Mouse (Mus musculus): Measurements from ENCODE around the gene Gm42791. TPM values are rescaled to one million over a fixed set of nuclear protein-coding genes. Genes with fewer than 3 reads are reported as not detected.
A peak's percentile ranks its signal among the peaks of the same experiment; 100 is the strongest.

Gm42791 gene
- total RNA-seq, 4 experiments from 2014 or later, result 3.2 to 7.7 (median 7.3) TPM

- no peak for DNase-seq (ENCODE audit: low spot score)
These were observed 70.9 kb downstream of the Gm42791 start for GRCm38 (mm10) chr5:148924051-148924450.

DNA sequence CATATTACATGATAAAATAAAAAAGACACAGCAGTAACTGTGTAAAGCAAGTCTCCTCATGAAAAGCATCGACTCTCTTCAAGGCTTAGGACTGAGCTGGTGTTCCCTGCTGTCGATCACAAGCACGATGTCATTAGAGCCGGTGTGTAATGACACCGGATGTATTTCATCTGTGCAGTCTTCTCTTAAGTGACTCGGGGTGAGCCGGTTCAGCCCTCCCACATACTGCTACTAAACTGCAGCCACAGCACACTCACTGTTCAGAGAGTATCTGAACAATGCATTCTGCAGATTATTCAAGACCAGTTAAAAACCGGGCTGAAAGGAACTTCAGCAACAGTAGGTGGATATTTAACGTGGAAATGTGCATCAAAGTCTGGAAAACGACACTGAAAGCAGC, 71.5 kb downstream of the Gm42791 start:
- no peak for DNase-seq (ENCODE audit: low spot score)

DNA sequence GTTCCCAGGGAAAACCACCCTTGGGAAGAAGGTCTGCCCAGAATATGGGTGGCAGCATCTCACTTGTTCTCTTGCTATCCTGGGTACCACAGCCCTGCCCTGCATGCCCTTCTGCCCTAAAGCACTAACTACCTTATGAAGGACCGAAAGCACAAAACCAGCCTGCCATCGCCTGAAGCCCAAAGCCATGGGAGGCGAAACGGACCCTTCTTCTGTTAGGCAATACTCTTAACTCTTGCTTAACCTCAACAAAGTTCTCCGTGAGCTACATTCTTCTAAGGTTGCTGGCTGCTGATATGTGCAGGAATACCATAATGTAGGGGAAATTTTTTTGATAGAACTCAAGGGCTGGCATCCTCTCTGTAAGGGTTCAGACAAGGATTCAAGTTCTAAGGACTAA, 72.2 kb downstream of the Gm42791 start:
- DNase-seq (ENCODE audit: low spot score), result no peak

DNA sequence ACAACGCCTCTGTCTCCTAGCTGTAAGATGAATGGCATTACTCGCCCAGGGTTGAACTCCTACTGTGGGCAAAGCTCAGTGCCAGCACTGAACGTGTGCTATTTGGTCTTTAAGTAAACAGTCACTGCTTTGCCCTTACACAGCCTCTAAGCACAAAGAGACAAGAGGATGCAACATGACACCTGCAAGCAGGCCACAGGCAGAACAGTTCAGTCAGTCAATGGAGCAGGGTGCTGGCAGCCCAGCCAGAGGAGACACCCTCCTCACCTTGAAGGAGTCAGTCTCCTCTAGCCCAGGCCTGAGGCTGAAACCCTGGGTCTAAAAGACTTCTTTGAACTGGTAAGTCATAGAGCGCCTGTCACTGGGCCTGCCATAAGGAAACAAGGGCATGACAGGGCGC, 76.9 kb downstream of the Gm42791 start:
- DNase-seq (ENCODE audit: low spot score), result no peak

DNA sequence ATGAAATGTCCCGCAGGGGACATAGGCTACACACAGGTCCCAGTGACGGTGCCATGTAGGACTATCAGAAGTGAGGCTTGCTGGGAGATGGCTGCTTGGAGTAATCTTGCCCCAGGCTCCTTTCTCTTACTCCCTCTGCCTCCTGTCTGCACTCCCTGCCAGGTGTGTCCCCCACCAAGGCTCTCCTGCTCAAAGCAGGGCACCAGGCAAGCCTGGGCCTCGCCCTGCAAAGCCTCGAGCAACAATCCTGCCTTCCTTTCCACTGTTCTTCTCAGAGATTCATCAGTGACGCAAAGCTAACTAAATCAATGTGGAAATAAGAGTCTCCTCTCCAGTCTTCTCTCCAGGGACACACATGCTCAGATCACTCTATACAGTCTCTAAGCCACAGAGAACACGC, 78.2 kb downstream of the Gm42791 start:
- DNase-seq (ENCODE audit: low spot score), result no peak

- no peak for DNase-seq (ENCODE audit: low spot score)
These were observed 82.7 kb downstream of the Gm42791 start for GRCm38 (mm10) chr5:148912262-148912661.

DNA sequence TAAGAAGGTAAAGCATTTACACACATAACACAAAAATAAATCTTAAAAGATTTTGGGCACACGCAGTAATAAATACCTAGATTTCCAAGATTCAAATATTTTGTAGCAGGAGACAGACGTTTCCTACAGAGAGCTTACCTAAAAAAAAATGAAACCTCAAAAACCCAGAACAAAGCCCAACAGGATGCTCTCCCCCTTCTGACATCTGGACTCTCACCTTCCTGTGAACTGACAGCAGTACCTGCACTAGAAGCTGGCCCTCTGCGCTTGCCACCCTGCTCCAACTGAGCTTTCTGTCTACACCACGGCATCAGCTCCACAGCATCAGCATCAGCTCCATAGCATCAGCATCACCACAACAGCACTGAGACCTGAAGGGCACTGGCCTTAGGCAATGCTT, 84.9 kb downstream of the Gm42791 start:
- no peak for DNase-seq (ENCODE audit: low spot score)

- DNase-seq (ENCODE audit: low spot score), result peak; percentile 34
These were observed 85.5 kb downstream of the Gm42791 start for GRCm38 (mm10) chr5:148909402-148909801.

DNA sequence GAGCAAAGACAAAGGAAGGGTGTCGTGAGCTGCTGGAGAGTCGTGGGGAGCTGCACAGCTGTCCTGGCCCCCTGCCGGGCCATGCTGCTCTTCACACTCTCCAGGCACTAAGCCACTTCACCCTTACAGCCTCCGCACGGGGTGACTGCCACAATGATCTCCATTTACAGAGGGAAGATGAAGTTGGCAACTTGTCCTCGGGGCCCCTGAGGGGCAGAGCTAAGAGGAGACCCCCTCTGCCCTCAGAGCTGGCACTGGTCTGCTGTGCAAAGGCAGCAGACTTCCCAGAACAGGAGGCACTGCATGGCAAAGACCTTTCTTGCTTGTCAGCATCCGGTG, 85.9 kb downstream of the Gm42791 start:
- DNase-seq (ENCODE audit: low spot score), result no peak

DNA sequence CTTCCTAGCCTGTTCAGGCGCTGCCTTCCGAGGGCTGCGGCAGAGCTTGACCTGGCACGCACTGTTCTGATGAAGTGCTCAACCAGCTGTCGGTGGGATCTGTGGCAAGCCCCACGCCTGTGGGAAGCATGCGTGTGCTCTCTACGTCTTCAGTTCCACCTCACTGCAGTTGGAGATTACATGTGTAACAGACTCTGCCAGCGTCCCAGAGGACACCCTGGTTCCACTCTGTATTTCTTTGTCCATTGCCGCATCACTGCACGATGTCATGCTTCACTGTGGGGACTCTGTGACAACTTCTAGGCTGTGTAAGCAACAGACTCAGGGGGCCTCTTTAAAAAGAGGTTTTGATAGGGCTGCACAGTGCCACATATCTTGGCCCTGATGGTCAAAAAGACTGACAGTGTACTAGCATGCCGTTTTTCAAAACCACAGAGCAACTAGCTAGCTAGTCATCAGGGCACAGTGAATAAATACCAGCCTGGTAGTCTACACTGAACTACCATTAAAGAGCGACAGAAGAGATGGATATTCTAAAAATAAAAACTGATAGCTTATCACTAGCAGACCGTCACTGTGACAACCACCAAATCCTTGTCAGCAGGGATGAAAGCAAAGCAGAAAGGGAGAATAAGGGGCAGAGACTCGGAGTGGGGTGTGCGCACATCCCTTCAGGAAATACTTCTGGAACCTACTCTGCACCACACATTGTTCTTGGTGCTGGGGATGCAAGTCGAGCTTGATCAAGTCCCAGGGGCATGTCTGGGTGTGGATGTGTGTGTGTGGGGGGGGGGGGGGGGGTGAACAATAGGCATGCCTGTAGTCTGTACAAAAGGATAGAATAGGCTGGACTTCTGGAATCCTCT, 86.5 kb downstream of the Gm42791 start:
- DNase-seq (ENCODE audit: low spot score), result no peak

- DNase-seq (ENCODE audit: low spot score), result no peak
These were observed 88.6 kb downstream of the Gm42791 start for GRCm38 (mm10) chr5:148906305-148906704.

DNA sequence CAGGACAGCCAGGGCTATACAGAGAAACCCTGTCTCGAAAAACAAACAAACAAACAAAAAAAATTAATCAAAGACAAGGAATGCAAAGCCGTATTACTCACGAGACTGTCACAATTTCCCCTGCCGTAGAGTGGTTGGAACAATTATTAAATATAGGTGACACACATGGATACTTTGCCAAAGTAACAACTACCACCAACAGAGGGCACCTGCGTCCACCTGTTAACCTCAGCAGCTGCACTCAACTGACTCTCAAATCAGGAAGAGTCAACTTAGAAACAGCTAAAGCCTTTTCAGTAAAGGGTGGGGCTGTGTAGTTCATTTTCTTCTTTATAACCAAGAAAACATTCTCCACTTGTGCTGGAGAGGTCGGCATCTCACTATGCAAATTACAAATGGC, 90.1 kb downstream of the Gm42791 start:
- DNase-seq (ENCODE audit: low spot score), result no peak

GRCm38 (mm10) chr5:148899361-148899760, 95.6 kb downstream of the Gm42791 start:
- no peak for DNase-seq (ENCODE audit: low spot score)

GRCm38 (mm10) chr5:148897941-148898417, 97.0 kb downstream of the Gm42791 start:
- no peak for DNase-seq (ENCODE audit: low spot score)

DNA sequence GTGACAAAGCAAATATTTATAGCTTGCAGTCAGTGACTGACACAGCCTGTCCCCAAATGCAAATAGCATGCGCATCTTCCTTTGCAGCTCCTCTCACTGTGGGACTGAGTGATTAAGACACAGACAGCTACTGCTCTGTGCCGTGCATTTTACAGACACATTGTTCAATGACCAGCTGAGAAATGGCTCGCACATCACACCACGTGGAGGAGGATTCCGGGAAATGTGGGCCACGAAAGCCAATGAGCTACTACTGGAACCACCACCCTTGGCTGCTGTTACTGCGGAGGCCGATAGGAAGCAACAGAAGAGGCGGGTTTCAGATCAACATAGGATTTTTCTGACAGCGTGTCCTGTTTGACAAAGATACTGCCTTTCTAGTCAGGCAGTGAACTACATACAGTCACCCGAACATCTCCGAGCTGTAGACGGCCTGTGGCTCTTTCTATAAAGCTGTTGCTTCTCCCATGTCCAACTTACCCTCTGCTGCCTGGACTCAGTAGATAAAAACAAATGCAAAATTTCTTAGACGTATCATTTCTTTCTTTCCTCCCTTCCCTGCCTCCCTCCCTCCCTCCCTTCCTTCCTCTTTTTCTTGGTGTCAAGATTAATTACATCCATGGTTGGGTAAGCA, 97.8 kb downstream of the Gm42791 start:
- DNase-seq (ENCODE audit: low spot score), result peak; percentile 33

DNA sequence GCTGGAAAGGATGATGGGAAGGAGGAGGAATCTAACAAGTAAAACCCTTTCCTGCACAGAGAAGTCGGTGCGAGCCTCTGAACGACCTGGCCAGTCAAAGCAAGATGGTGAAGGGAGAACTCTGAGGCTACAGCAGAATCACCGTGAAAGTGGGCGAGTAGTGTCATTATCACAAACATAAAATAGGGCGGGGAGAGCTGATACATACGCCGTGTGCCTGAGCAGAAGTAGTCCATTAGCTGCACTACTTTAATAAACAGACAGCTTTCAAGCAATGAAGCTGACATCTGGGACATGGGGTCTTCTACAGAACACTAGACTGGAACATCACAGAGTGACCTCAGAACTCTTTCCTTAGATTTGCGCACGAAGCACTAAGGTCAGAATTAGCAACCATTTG, 98.4 kb downstream of the Gm42791 start:
- no peak for DNase-seq (ENCODE audit: low spot score)

DNA sequence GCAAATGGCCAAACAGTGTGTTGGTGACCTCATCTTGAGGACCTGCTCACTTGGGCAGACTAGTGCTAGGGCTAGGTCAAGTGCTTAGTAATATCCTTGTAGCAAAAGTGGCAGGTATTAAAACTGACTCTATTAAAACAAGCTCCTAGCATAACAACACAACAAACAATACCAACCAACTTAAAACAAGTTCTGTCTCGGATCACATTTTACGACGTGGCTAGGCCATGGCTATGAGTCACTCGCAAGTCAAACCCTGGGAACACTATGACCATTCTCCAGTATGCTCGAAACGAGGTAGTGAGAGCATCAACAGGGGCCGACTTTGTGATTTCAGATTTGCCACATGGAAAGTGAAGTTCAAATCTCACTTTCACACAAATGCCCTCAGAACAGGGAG, 99.1 kb downstream of the Gm42791 start:
- no peak for DNase-seq (ENCODE audit: low spot score)

- no peak for DNase-seq (ENCODE audit: low spot score)
These were observed 99.9 kb downstream of the Gm42791 start for GRCm38 (mm10) chr5:148895034-148895433.

DNA sequence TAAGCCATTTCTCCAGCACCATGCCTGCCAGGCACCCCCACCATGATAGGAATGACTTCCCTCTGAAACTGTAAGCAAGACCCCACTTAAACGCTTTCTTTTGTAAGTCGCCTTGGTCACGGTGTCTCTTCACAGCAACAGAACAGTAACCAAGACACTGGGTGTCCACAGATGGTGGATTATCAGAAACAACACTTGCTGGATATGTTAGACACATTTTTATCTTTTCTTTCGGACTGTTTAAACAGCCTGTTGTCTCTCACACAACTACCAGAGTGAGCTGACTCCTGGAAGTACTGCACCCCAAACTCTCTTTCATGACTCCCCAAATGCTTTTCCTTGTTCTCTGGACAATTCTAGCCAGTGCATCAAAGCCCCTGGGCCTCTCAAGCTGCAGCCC, 104.7 kb downstream of the Gm42791 start:
- DNase-seq (ENCODE audit: low spot score), result no peak

GRCm38 (mm10) chr5:148888032-148888431, 106.9 kb downstream of the Gm42791 start:
- no peak for DNase-seq (ENCODE audit: low spot score)

DNA sequence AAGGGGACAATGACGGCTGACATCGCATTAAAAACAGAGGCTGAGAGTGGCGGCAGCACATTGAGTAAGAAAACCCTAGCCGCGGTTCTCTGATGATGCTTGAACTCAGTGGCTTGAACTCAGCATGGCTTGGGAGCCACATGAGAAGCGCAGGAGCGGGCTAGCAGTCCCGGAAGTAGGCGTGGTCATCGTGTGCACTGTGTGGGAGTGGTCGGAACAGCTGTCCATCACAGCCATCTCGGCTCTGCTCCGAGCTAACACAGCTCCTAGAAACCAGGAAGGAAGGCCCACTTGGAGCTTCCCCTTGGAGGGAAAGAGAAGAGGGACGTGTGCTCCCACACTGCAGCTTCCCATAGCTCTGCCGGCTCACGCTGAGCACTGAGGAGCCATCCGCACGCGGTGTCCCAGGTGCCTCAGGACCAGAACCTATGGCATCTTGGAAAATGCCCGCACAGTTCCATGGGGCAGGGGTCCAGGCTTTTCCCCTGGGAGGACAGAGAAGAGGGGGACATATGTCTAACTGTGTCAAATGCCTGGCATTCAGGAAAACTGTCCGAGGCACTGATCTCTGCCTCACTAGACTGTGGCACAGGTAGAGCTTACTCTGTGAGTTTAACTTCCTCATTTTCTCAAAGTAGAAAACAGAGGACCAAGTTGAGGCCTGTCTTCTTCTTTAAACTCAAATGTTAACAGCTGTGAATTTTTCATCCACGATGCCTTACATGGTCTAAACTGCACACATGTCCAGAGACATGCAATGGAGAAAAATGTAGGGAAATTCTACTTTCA, 108.9 kb downstream of the Gm42791 start:
- no peak for DNase-seq (ENCODE audit: low spot score)

DNA sequence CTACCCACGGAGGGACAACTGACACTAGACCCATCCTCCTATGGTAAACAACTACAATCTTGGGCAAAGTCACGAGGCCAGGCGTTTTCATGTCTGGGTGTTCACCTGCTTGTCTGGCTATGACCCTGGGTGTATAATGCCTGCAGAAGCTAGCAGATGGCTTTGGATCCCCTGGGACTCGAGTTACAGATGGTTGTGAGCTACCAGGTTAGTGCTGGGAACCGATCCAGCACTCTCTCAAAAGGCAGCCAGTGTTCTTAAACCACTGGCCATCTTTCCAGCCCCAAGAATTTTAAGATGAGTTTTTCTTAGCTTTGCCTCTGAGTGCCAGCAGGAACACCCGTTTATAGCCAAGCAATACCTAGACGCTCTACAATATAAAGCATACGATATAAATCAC, 111.3 kb downstream of the Gm42791 start:
- no peak for DNase-seq (ENCODE audit: low spot score)

Measured in heart, adult 8-10 months (tissue).